ENCODE assay signal across 28 mouse cellular contexts in genomic region chr7:82464364-82464763, GRCm38 (mm10).
DNase-seq lines count a peak whose midpoint lies in the region; ATAC-seq and TF ChIP-seq lines count a peak whose summit lies in the region.
"Had no signal": no experiment of that assay in that cellular context is flagged by ENCODE, and none has a peak within 500 bp of the region (broad histone marks: within the 10 kb centered on the region; RNA-seq: fewer than 3 reads in every experiment).

No protein-coding gene starts in this region.

- TF ChIP-seq CTCF in embryonic fibroblast, embryonic 13.5 days (IDR thresholded peaks at IDR 0.05; ENCODE audit: borderline replicate concordance, insufficient read depth, low read length): no peak

- DNase-seq in 3T3-L1 (ENCODE audit: low read depth, low spot score): peak; percentile 84
- DNase-seq in Muller cell, postnatal 12 days (ENCODE audit: inconsistent ontology term): peak; percentile 39
- no peak for DNase-seq in adrenal gland, adult 2 months
- DNase-seq in layer of hippocampus, adult 8-10 months (ENCODE audit: low spot score in 2 of 2): no peak
- DNase-seq: adrenal gland, adult 8-10 months; adrenal gland, postnatal 25 days; B cell, adult 2 months; cerebellum, adult 11-12 months; cerebellum, adult 8-10 months; cerebellum, postnatal 10 days; gastrocnemius, postnatal 10 days; gastrocnemius, postnatal 36 days; heart, adult 2 months; heart, postnatal 14 days; heart, postnatal 4 days; kidney, adult 18-20 months had no signal

- H3K4me1 ChIP-seq in embryonic fibroblast, embryonic 13.5 days (ENCODE audit: control insufficient read depth, insufficient read depth, low read length): peaks cover 15% of the 10 kb centered on the region
- H3K4me1 ChIP-seq: forebrain, embryonic 12.5 days; forebrain, embryonic 15.5 days; heart, embryonic 10.5 days had no signal

- H3K4me3 ChIP-seq in embryonic fibroblast, embryonic 13.5 days (ENCODE audit: insufficient read depth, low read length): no peak overlapping the region
- H3K4me3 ChIP-seq: erythroblast, embryonic 14.5 days; forebrain, embryonic 12.5 days; forebrain, embryonic 15.5 days; heart, adult 2 months; heart, embryonic 10.5 days; heart, embryonic 13.5 days had no signal

- no peak for TF ChIP-seq POLR2A in embryonic fibroblast, embryonic 13.5 days (IDR thresholded peaks at IDR 0.05; ENCODE audit: low read depth, low read length)

- peak overlapping the region; percentile 90 for H3K27ac ChIP-seq in embryonic fibroblast, embryonic 13.5 days (ENCODE audit: insufficient read depth, low read length)
- H3K27ac ChIP-seq: forebrain, embryonic 12.5 days; forebrain, embryonic 15.5 days; heart, adult 2 months; heart, embryonic 10.5 days; heart, embryonic 13.5 days; hindbrain, embryonic 14.5 days; hindbrain, postnatal 0 days had no signal

- no peak for ATAC-seq in frontal cortex, adult (ENCODE audit: low TSS enrichment)
- ATAC-seq: CD4-positive, CD25-positive, alpha-beta regulatory T cell, adult 4 months; forebrain, embryonic 15.5 days; hindbrain, postnatal 0 days; inflammation-experienced regulatory T-cells, adult 6 months; intestine, embryonic 16.5 days had no signal

Comparison
In these comparisons a context has a peak if more than half of its experiments do, and no peak if none do; other contexts are left out.
1. DNase-seq: peak in 3T3-L1 (single experiment) and Muller cell, postnatal 12 days (single experiment); none in adrenal gland, adult 2 months (single experiment) and layer of hippocampus, adult 8-10 months (0 of 2).